Mouse (Mus musculus) hindbrain, postnatal 0 days (tissue): Measurements from ENCODE around the gene Phlda2. TPM values are rescaled to one million over a fixed set of nuclear protein-coding genes. Genes with fewer than 3 reads are reported as not detected.

Experiments used
- ATAC-seq: fragments of 200-750 bp; cut with Nextera tagmentation; 2 replicates; pipeline ENCODE4 v1.8.0; 2017; ENCODE audit warnings: mild to moderate bottlenecking, moderate TSS enrichment, moderate library complexity
- DNase-seq: peaks from one replicate; pipeline ENCODE4 v3.0.0-alpha.2; 2015; ENCODE audit warnings: low spot score
- H3K27ac ChIP-seq: fragments of 300-500 bp; sonication (generic); 2 replicates; pipeline ENCODE4 v1.5.1; 2014; ENCODE audit warnings: mild to moderate bottlenecking
- H3K27me3 ChIP-seq: fragments of 300-500 bp; sonication (generic); 2 replicates; pipeline ENCODE4 v1.6.1; 2014; ENCODE audit warnings: low read length, mixed read lengths; ENCODE audit not compliant: insufficient read depth
- H3K36me3 ChIP-seq: fragments of 300-500 bp; sonication (generic); 2 replicates; pipeline ENCODE4 v1.6.1; 2014; ENCODE audit warnings: low read length, mixed read lengths; ENCODE audit not compliant: insufficient read depth
- H3K4me1 ChIP-seq: fragments of 300-500 bp; sonication (generic); 2 replicates; pipeline ENCODE4 v1.6.1; 2014; ENCODE audit warnings: antibody characterized with exemption, low read length, mixed read lengths; ENCODE audit not compliant: insufficient read depth
- H3K4me2 ChIP-seq: fragments of 300-500 bp; sonication (generic); 2 replicates; pipeline ENCODE4 v1.6.1; 2014; ENCODE audit warnings: low read depth, mild to moderate bottlenecking, low read length, moderate library complexity, mixed read lengths
- H3K4me3 ChIP-seq: fragments of 300-500 bp; sonication (generic); 2 replicates; pipeline ENCODE4 v1.5.1; 2014; ENCODE audit warnings: low read length
- H3K9ac ChIP-seq: fragments of 300-500 bp; sonication (generic); replicated peaks from 2 replicates; pipeline ENCODE4 v1.6.1; 2014; ENCODE audit warnings: mild to moderate bottlenecking, low read length, moderate library complexity, mixed read lengths
- H3K9me3 ChIP-seq: fragments of 300-500 bp; sonication (generic); 2 replicates; pipeline ENCODE4 v1.6.1; 2016; ENCODE audit warnings: low read length, mixed read lengths
- CTCF ChIP-seq: IDR thresholded peaks from 2 replicates; pipeline ENCODE4 v1.5.1; 2016; ENCODE audit warnings: antibody characterized with exemption, control low read depth, low read depth
- WGBS: fragments of 180-500 bp; shearing (Covaris S2); extraction: QIAGEN DNeasy Blood & Tissue Kit; methylation state at CpG from one replicate; pipeline ENCODE4 v1.1.7; 2014; 5-methylcytosine and 5-hydroxymethylcytosine counted together
- polyA plus RNA-seq: library from polyadenylated mRNA; unstranded; fragments of >200 nt; fragmentation: Nextera tagmentation; extraction: Ambion mirVana; gene quantifications from 2 replicates; pipeline ENCODE4 v1.2.1, GENCODE M21; 2015
- total RNA-seq: library from RNA; depleted of rRNA; stranded (reverse); fragments of >200 nt; gene quantifications from 2 replicates; pipeline ENCODE4 v1.2.3, GENCODE M21; 2014; rRNA removed

Phlda2 gene
- total and polyA plus RNA-seq, 2 experiments from 2014 or later: 0.52 to 0.73 TPM

DNA sequence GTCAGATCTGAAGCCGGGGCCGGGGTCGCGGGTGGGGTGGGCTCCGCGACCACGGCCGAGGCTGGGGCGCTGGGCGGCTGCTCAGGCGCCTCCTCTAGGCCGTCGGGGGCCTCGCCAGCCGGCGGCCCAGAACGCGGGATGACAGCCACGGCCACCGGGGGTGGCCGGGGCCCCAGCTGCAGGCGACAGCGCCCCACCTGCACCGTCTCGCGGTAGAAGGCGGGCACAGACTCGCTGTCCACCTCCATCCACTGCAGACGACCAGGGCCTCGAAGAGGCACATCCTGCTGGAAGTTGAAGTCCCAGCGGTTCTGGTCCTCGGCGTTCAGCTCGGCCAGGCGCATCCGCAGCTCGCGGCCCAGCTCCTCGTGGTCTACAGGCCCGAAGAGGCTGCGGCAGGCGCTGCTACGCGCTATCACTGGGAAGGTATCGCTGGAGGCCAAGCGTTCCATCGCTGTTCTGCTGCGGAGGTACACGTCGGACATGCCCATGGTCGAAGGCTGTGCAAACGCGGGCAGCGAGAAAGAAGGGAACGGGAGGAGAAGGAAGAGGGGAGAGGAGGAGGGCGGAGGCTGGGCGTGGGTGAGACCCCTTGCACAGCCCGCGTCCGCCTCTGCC is 42.6 kb downstream of the Phlda2 start:
- Histone ChIP-seq H3K36me3 (no peaks in the 10 kb centered on the region), H3K27me3 (no peaks in the 10 kb centered on the region), H3K4me3 (peak overlapping the region; percentile 43), H3K4me1 (no peaks in the 10 kb centered on the region), H3K27ac (no peak overlapping the region), H3K9me3 (peaks cover 6% of the 10 kb centered on the region; the same call in 1 of the 2 replicates), H3K9ac (peak overlapping the region; percentile 41), H3K4me2 (peak overlapping the region; percentile 62)
- TF ChIP-seq CTCF: no peak
- DNase-seq (no peak), ATAC-seq (no peak)
- 38% methylated on average over 57 of the region's 60 CpGs for WGBS

DNA sequence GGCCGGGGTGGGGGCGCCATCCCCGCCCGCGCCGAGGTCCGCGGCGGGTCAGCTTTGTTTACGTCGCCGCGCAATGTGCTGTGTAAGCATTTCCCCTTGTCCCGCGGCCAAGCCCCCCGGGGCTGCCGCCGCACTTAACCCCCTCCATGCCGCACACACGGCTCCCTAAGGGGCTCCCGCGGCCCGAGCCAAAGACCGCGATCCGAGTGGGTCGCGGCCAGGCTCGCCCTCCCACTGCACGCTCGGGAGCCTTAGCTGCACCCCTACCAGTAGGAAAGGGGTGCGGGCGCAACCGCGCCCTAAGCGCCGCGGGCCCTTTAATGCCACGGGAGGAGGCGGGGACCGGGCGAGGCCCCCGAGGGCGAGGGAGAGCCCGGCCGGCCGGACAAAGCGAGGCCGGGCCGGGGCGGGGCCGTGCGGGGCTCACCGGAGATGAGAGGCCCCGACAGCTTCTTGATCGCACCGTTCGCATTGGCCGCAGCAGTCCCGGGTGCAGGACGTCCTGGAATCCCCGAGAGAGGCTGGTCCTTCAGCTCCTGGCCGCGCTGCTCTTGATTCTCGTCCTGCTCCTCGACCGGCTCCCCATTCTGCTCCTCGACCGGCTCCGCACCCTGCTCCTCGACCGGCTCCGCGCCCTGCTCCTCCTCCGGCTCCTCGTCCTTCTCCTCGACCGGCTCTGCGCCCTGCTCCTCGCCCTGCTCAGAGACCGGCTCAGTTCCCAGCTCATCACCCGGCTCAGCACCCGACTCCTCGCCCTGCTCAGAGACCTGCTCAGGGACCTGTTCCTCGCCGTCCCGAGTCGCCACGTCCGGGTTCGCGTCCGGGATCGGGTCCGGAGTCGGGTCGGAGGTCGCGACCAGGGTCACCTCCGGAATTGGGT is 43.4 kb downstream of the Phlda2 start:
- peak overlapping the region; percentile 41 for H3K9ac ChIP-seq
- H3K27me3 ChIP-seq: no peaks in the 10 kb centered on the region
- peak overlapping the region; percentile 43 for H3K4me3 ChIP-seq
- H3K9me3 ChIP-seq: peaks cover 6% of the 10 kb centered on the region; the same call in 1 of the 2 replicates
- peak; percentile 12; the same call in 1 of the 2 replicates for ATAC-seq
- DNase-seq: no peak
- no peaks in the 10 kb centered on the region for H3K36me3 ChIP-seq
- no peaks in the 10 kb centered on the region for H3K4me1 ChIP-seq
- no peak overlapping the region for H3K27ac ChIP-seq
- H3K4me2 ChIP-seq: peak overlapping the region; percentile 62
- 36% methylated on average over 85 of the region's 100 CpGs for WGBS
- TF ChIP-seq CTCF: no peak

DNA sequence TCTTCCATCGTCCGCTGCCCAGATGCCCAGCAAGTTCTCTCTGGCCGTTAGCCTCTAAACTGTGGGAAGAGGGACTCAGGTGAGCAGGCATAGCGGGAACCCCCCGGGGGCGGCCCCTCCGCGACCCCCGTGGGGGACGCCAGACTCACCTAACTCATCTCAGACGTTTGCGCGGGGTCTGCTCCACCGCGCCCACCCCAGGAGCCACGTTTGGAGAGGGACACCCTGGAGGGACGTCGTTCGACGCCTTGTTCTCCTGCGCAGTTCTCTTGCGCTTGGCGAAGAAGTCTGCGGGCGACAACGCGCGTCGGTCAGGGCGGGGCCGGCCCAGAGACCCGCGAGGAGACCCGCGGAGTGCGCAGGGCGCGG is 44.0 kb downstream of the Phlda2 start:
- Histone ChIP-seq H3K4me3 (peak overlapping the region; percentile 43), H3K4me2 (peak overlapping the region; percentile 62), H3K4me1 (no peaks in the 10 kb centered on the region), H3K9ac (peak overlapping the region; percentile 41), H3K36me3 (no peaks in the 10 kb centered on the region), H3K27me3 (no peaks in the 10 kb centered on the region), H3K9me3 (peaks cover 6% of the 10 kb centered on the region; the same call in 1 of the 2 replicates), H3K27ac (no peak overlapping the region)
- DNase-seq (no peak), ATAC-seq (peak; percentile 0; the same call in 1 of the 2 replicates)
- no peak for TF ChIP-seq CTCF
- 32% methylated on average over 38 of the region's 38 CpGs for WGBS

Other genes starting within 250 kb of the Phlda2 start
- 127 and 139 TPM in 2 replicates for gene Cdkn1c, start 42.1 kb downstream of the Phlda2 start, total RNA-seq
- 144 and 150 TPM in 2 replicates for gene Cdkn1c, start 42.1 kb downstream of the Phlda2 start, polyA plus RNA-seq
- 0.58 and 1.8 TPM in 2 replicates for gene Slc22a18, start 29.4 kb downstream of the Phlda2 start, total RNA-seq
- 0.90 and 1.2 TPM in 2 replicates for gene Slc22a18, start 29.4 kb downstream of the Phlda2 start, polyA plus RNA-seq
- gene Nap1l4, start 46.0 kb upstream of the Phlda2 start, total RNA-seq: 139 and 140 TPM in 2 replicates
- 251 and 253 TPM in 2 replicates for gene Nap1l4, start 46.0 kb upstream of the Phlda2 start, polyA plus RNA-seq
- gene Cars, start 96.9 kb upstream of the Phlda2 start, total RNA-seq: 32.4 and 35.4 TPM in 2 replicates
- gene Cars, start 96.9 kb upstream of the Phlda2 start, polyA plus RNA-seq: 65.4 and 73.8 TPM in 2 replicates
- gene Tnfrsf26, start 125.6 kb upstream of the Phlda2 start, total RNA-seq: 0.47 and 0.54 TPM in 2 replicates
- gene Tnfrsf26, start 125.6 kb upstream of the Phlda2 start, polyA plus RNA-seq: 0.16 and 0.20 TPM in 2 replicates
- 2.9 and 4.8 TPM in 2 replicates for gene Tnfrsf22, start 146.5 kb upstream of the Phlda2 start, total RNA-seq
- gene Tnfrsf22, start 146.5 kb upstream of the Phlda2 start, polyA plus RNA-seq: 4.5 and 5.1 TPM in 2 replicates
- gene Tnfrsf23, start 182.7 kb upstream of the Phlda2 start, total RNA-seq: 0.58 and 1.5 TPM in 2 replicates
- gene Tnfrsf23, start 182.7 kb upstream of the Phlda2 start, polyA plus RNA-seq: 0.74 and 1.1 TPM in 2 replicates